Mouse (Mus musculus): ENCODE data around the gene Rap2a.

DNA sequence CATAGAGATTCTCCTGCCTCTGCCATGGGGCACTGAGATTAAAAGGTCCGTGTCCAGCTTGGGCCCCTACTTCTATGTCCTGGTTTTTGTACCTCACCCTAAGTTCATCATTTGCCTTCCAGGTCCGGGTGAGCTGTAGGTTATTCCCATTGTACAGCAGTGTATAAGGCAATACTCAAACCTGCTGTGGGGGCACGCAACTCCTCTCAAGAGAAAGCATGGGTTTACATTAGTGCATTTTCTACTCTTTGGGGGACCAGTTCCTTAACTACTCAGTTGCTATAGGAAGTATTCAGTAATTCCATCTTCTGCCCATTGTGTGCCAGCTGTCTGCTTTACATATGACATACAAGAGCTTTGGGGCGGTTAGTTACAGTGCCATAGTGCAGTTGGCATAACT lies 2.7 kb downstream of the Rap2a start:
- TF ChIP-seq CTCF (IDR thresholded peaks at IDR 0.05 in 2 of 3, conservative IDR thresholded peaks at IDR 0.05 in 1 of 3; ENCODE audit: control insufficient read depth in 1 of 3, insufficient read depth in 1 of 3, low read depth in 2 of 3, low read length in 3 of 3, poor library complexity in 1 of 3, severe bottlenecking in 1 of 3) (no peak), MAFK (IDR thresholded peaks at IDR 0.05; ENCODE audit: borderline replicate concordance, low read depth, low read length) (no peak), POLR2A (IDR thresholded peaks at IDR 0.05; ENCODE audit: control insufficient read depth in 1 of 2, insufficient read depth in 1 of 2, low read depth in 1 of 2, low read length in 2 of 2, poor library complexity in 1 of 2) (no peak), USF2 (IDR thresholded peaks at IDR 0.05; ENCODE audit: borderline replicate concordance in 1 of 2, insufficient read depth in 1 of 2, low read depth in 1 of 2, low read length in 2 of 2) (no peak), JUND (IDR thresholded peaks at IDR 0.05; ENCODE audit: low read depth, low read length) (no peak), EP300 (IDR thresholded peaks at IDR 0.05; ENCODE audit: low read depth in 1 of 2, low read length in 2 of 2) (no peak), HCFC1 (IDR thresholded peaks at IDR 0.05; ENCODE audit: low read depth, low read length) (no peak), USF1 (IDR thresholded peaks at IDR 0.05; ENCODE audit: low read depth, low read length) (no peak), TCF12 (IDR thresholded peaks at IDR 0.05; ENCODE audit: low read depth, low read length) (no peak), E2F4 (IDR thresholded peaks at IDR 0.05; ENCODE audit: borderline replicate concordance, low read depth, low read length) (no peak), TBP (IDR thresholded peaks at IDR 0.05; ENCODE audit: low read depth, low read length) (no peak), MEF2A (IDR thresholded peaks at IDR 0.05; ENCODE audit: extremely low read depth, insufficient replicate concordance, low read depth, low read length, poor library complexity, severe bottlenecking) (no peak), POLR2AphosphoS5 (IDR thresholded peaks at IDR 0.05; ENCODE audit: borderline replicate concordance, low read depth, low read length) (no peak), GATA1 (IDR thresholded peaks at IDR 0.05; ENCODE audit: low read depth, low read length) (no peak)

All from MEL (cell line).